Mouse (Mus musculus) midbrain, embryonic 16.5 days (tissue): ENCODE measurements around the gene Ramp3. TPM values are rescaled to one million over a fixed set of nuclear protein-coding genes. Genes with fewer than 3 reads are reported as not detected.

Experiments used
- ATAC-seq: fragments of 200-750 bp; cut with Nextera tagmentation; 2 replicates; pipeline ENCODE4 v1.8.0; 2017; ENCODE audit warnings: moderate TSS enrichment
- H3K27ac ChIP-seq: fragments of 300-500 bp; sonication (generic); 2 replicates; pipeline ENCODE4 v1.5.1; 2014; ENCODE audit warnings: mild to moderate bottlenecking, low read length, mixed read lengths
- H3K27me3 ChIP-seq: fragments of 300-500 bp; sonication (generic); 2 replicates; pipeline ENCODE4 v1.6.1; 2014; ENCODE audit warnings: low read depth, low read length, mixed read lengths; ENCODE audit not compliant: control insufficient read depth, insufficient read depth
- H3K36me3 ChIP-seq: fragments of 300-500 bp; sonication (generic); 2 replicates; pipeline ENCODE4 v1.6.1; 2014; ENCODE audit warnings: mild to moderate bottlenecking, low read length, moderate library complexity, mixed read lengths; ENCODE audit not compliant: control insufficient read depth, insufficient read depth
- H3K4me1 ChIP-seq: fragments of 300-500 bp; sonication (generic); 2 replicates; pipeline ENCODE4 v1.6.1; 2014; ENCODE audit warnings: mild to moderate bottlenecking, low read length, mixed read lengths; ENCODE audit not compliant: control insufficient read depth, insufficient read depth
- H3K4me2 ChIP-seq: fragments of 300-500 bp; sonication (generic); 2 replicates; pipeline ENCODE4 v1.6.1; 2014; ENCODE audit warnings: mild to moderate bottlenecking, low read length, mixed read lengths
- H3K4me3 ChIP-seq: fragments of 300-500 bp; sonication (generic); 2 replicates; pipeline ENCODE4 v1.5.1; 2014; ENCODE audit warnings: low read depth, mild to moderate bottlenecking, low read length, moderate library complexity, mixed read lengths
- H3K9ac ChIP-seq: fragments of 300-500 bp; sonication (generic); 2 replicates; pipeline ENCODE4 v1.6.1; 2014; ENCODE audit warnings: low read depth, low read length, mixed read lengths
- H3K9me3 ChIP-seq: fragments of 300-500 bp; sonication (generic); replicated peaks from 2 replicates; pipeline ENCODE4 v1.6.1; 2014; ENCODE audit warnings: mild to moderate bottlenecking, low read length, mixed read lengths; ENCODE audit not compliant: control insufficient read depth, poor library complexity, severe bottlenecking
- WGBS: fragments of 180-500 bp; shearing (Covaris S2); extraction: QIAGEN DNeasy Blood & Tissue Kit; methylation state at CpG from one replicate; pipeline ENCODE4 v1.1.7; 2014; 5-methylcytosine and 5-hydroxymethylcytosine counted together
- polyA plus RNA-seq: library from polyadenylated mRNA; unstranded; fragments of >200 nt; fragmentation: Nextera tagmentation; extraction: Ambion mirVana; gene quantifications from 2 replicates; pipeline ENCODE4 v1.2.1, GENCODE M21; 2015

The Ramp3 gene
- polyA plus RNA-seq, 1 experiment from 2014 or later, result 12.3 TPM

- Histone ChIP-seq H3K36me3 (no peaks in the 10 kb centered on the region), H3K9ac (no peak overlapping the region), H3K27me3 (no peaks in the 10 kb centered on the region), H3K27ac (no peak overlapping the region), H3K9me3 (no peaks in the 10 kb centered on the region), H3K4me3 (no peak overlapping the region), H3K4me1 (no peaks in the 10 kb centered on the region), H3K4me2 (no peak overlapping the region)
- no peak for ATAC-seq
- 79% methylated on average over 10 of the region's 10 CpGs for WGBS
Measured at GRCm38 (mm10) chr11:6698281-6698680, 40.0 kb downstream of the Ramp3 start.

GRCm38 (mm10) chr11:6702258-6702657 is 43.9 kb downstream of the Ramp3 start:
- H3K27ac ChIP-seq, result no peak overlapping the region
- H3K9ac ChIP-seq, result no peak overlapping the region
- no peak for ATAC-seq
- H3K4me3 ChIP-seq, result no peak overlapping the region
- H3K4me1 ChIP-seq, result peaks cover 4% of the 10 kb centered on the region; the same call in 1 of the 2 replicates
- H3K9me3 ChIP-seq, result no peaks in the 10 kb centered on the region
- WGBS, result 77% methylated on average over 3 of the region's 3 CpGs
- no peaks in the 10 kb centered on the region for H3K27me3 ChIP-seq
- H3K36me3 ChIP-seq, result no peaks in the 10 kb centered on the region
- no peak overlapping the region for H3K4me2 ChIP-seq

DNA sequence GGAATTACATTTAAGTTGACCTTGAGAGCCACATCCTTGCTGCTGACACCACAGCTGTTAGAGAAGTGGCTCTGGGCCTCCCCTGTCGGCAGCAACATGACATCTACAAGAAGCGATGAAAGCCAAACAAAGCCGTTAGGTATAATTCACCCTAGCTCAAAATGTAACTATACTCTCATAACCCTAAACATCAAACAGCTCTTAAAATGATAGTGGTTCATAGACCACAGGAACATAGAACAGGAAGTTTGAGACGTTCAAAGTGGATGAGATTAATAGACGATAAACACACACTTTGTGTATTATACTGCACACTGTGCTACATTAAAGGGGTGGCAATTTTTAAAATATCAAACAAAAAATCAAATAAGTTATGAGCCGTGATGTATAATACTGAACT is 46.5 kb downstream of the Ramp3 start:
- 76% methylated on average over 6 of the region's 6 CpGs for WGBS
- no peaks in the 10 kb centered on the region for H3K27me3 ChIP-seq
- no peak for ATAC-seq

DNA sequence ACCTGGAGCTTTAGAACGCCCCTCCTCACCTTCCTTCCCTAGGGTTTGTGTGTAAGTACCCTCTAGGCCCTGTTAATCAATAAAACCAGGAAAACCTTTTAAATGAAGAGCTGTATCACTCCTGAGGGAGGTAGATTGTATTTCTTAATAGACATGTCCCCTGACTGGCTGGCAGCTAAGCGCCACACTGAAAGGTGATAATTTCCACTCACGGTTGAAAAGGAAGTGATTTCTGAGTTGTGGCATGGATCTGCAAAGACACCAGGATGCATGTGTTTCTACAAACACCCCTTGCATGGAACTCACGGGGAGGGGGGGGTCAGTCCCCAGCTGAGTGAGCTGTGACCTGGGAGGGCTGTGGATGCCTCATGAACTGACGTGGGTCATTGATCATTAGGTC is 47.2 kb downstream of the Ramp3 start:
- no peaks in the 10 kb centered on the region for H3K9me3 ChIP-seq
- ATAC-seq, result no peak
- H3K4me1 ChIP-seq, result peaks cover 4% of the 10 kb centered on the region; the same call in 1 of the 2 replicates
- H3K4me2 ChIP-seq, result no peak overlapping the region
- no peak overlapping the region for H3K4me3 ChIP-seq
- H3K36me3 ChIP-seq, result no peaks in the 10 kb centered on the region
- H3K9ac ChIP-seq, result no peak overlapping the region
- 61% methylated on average over 5 of the region's 5 CpGs for WGBS
- H3K27ac ChIP-seq, result no peak overlapping the region; the same call in 1 of the 2 replicates
- no peaks in the 10 kb centered on the region for H3K27me3 ChIP-seq

More for the DNA sequence above, 46.5 kb downstream of the Ramp3 start:
- Histone ChIP-seq H3K4me1 (peaks cover 4% of the 10 kb centered on the region; the same call in 1 of the 2 replicates), H3K9me3 (no peaks in the 10 kb centered on the region), H3K4me2 (no peak overlapping the region), H3K27ac (no peak overlapping the region), H3K36me3 (no peaks in the 10 kb centered on the region), H3K9ac (no peak overlapping the region), H3K4me3 (no peak overlapping the region)

GRCm38 (mm10) chr11:6706796-6707195 is 48.5 kb downstream of the Ramp3 start:
- no peaks in the 10 kb centered on the region for H3K36me3 ChIP-seq
- no peaks in the 10 kb centered on the region for H3K27me3 ChIP-seq
- WGBS, result 94% methylated on average over 13 of the region's 13 CpGs
- H3K27ac ChIP-seq, result no peak overlapping the region
- no peak overlapping the region for H3K4me2 ChIP-seq
- no peaks in the 10 kb centered on the region for H3K9me3 ChIP-seq
- no peak overlapping the region for H3K4me3 ChIP-seq
- no peak for ATAC-seq
- peaks cover 4% of the 10 kb centered on the region; the same call in 1 of the 2 replicates for H3K4me1 ChIP-seq
- H3K9ac ChIP-seq, result no peak overlapping the region

DNA sequence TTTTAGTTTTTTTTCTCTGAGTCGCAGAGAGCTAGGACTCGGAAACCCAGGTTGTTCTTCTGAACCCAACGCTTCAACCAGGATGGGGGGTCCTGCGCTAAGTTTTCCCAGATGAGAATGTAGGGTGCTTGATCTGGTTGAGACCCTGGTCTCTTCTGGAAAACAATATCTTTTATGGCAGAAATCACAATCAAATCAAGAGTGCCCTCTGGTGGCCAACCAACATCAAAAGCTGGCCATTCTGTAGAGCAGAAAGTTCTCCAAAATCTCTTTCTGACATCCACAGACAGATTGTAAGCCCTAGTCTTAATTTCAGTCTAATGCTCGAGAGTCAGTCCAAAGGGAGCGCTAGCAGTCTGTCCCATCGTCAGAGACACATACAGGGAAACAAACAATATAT is 50.1 kb downstream of the Ramp3 start:
- no peaks in the 10 kb centered on the region for H3K27me3 ChIP-seq
- no peak overlapping the region for H3K9ac ChIP-seq
- no peak overlapping the region for H3K4me2 ChIP-seq
- peaks cover 4% of the 10 kb centered on the region; the same call in 1 of the 2 replicates for H3K4me1 ChIP-seq
- 89% methylated on average over 7 of the region's 7 CpGs for WGBS
- H3K36me3 ChIP-seq, result no peaks in the 10 kb centered on the region
- ATAC-seq, result no peak
- H3K4me3 ChIP-seq, result no peak overlapping the region
- H3K9me3 ChIP-seq, result no peaks in the 10 kb centered on the region
- no peak overlapping the region for H3K27ac ChIP-seq

DNA sequence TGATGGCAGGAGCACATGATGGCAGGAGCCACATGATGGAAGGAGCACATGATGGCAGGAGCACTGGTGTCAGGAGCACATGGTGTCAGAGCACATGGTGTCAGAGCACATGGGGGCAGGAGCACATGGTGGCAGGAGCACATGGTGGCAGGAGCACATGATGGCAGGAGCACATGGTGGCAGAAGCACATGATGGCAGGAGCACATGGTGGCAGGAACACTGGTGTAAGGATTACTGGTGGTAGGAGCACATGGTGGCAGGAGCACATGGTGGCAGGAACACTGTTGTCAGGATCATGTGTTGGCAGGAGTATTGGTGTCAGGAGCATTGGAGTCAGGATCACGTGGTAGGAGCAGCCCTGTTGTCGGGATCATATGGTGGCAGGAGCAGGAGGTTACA is 52.1 kb downstream of the Ramp3 start:
- H3K4me2 ChIP-seq, result no peak overlapping the region
- 83% methylated on average over 2 of the region's 2 CpGs for WGBS
- no peaks in the 10 kb centered on the region for H3K9me3 ChIP-seq
- ATAC-seq, result no peak
- H3K4me1 ChIP-seq, result peaks cover 4% of the 10 kb centered on the region; the same call in 1 of the 2 replicates
- no peak overlapping the region for H3K27ac ChIP-seq
- H3K36me3 ChIP-seq, result no peaks in the 10 kb centered on the region
- no peaks in the 10 kb centered on the region for H3K27me3 ChIP-seq
- H3K9ac ChIP-seq, result no peak overlapping the region
- no peak overlapping the region for H3K4me3 ChIP-seq

- 96% methylated on average over 5 of the region's 5 CpGs for WGBS
Measured at GRCm38 (mm10) chr11:6720746-6721145, 62.4 kb downstream of the Ramp3 start.

DNA sequence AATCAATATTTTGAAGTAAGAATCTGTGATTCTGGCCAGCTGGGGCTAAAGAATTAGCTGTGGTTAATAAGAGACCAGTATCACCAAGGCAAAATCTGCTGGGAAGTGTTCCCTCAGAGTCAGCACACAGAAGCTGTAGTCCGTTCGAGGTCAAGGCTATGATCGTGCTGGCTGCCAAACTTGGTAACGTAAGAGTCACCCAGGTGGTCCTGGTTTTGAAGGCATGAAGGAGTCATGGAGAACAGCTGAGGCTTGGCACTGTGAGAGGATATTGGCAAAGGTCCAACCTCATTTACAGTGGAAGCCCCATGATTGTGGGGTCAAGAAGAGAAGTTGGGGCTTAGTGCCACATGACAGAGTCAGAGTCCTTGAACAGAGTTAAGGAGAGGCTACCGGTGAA is 68.6 kb downstream of the Ramp3 start:
- Histone ChIP-seq H3K4me2 (no peak overlapping the region), H3K9ac (no peak overlapping the region), H3K27ac (no peak overlapping the region), H3K9me3 (no peaks in the 10 kb centered on the region), H3K4me3 (no peak overlapping the region), H3K4me1 (0 out of 2 replicates have a peak, but pooled peaks cover 1% of the 10 kb centered on the region), H3K36me3 (no peaks in the 10 kb centered on the region), H3K27me3 (no peaks in the 10 kb centered on the region)
- no peak for ATAC-seq
- 89% methylated on average over 5 of the region's 5 CpGs for WGBS

More at GRCm38 (mm10) chr11:6720746-6721145, 62.4 kb downstream of the Ramp3 start:
- no peak overlapping the region for H3K4me3 ChIP-seq
- no peaks in the 10 kb centered on the region for H3K4me1 ChIP-seq
- no peak overlapping the region for H3K9ac ChIP-seq
- no peak overlapping the region for H3K27ac ChIP-seq
- no peaks in the 10 kb centered on the region for H3K9me3 ChIP-seq
- no peak overlapping the region for H3K4me2 ChIP-seq
- ATAC-seq, result no peak
- H3K36me3 ChIP-seq, result no peaks in the 10 kb centered on the region
- H3K27me3 ChIP-seq, result no peaks in the 10 kb centered on the region
